Mouse (Mus musculus) CH12F3 (cell line): ENCODE results near the gene Dcst1.

Experiments
- in situ Hi-C: fragments of 300-500 bp; cut with MboI; formaldehyde crosslinking; loops from 2 replicates; pipeline ENCODE4 v1.14.3; 2020; ENCODE audit warnings: low sequenced_read_pairs

The Dcst1 gene

DNA sequence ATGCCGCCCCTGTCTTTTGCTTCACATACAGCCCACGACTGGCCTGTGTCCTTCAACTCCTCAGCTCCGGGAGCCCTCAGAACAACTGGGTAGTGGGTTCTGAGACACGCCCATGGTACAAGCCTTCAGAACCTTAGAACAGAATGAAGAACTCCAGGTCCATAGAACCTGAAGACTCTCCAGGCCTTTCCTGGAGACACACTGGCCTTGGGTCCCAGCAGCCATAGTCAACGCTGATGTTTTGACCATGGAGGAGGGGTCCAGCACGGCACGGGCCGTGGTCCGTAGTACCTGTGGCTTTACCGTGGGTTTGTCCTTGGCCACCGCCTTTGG, at the start of gene Dcst1:
TSS of gene Dcst1 (minus strand) at position 101 of the 333 bp plus-strand sequence.
- in situ Hi-C loops, result no loop called here

DNA sequence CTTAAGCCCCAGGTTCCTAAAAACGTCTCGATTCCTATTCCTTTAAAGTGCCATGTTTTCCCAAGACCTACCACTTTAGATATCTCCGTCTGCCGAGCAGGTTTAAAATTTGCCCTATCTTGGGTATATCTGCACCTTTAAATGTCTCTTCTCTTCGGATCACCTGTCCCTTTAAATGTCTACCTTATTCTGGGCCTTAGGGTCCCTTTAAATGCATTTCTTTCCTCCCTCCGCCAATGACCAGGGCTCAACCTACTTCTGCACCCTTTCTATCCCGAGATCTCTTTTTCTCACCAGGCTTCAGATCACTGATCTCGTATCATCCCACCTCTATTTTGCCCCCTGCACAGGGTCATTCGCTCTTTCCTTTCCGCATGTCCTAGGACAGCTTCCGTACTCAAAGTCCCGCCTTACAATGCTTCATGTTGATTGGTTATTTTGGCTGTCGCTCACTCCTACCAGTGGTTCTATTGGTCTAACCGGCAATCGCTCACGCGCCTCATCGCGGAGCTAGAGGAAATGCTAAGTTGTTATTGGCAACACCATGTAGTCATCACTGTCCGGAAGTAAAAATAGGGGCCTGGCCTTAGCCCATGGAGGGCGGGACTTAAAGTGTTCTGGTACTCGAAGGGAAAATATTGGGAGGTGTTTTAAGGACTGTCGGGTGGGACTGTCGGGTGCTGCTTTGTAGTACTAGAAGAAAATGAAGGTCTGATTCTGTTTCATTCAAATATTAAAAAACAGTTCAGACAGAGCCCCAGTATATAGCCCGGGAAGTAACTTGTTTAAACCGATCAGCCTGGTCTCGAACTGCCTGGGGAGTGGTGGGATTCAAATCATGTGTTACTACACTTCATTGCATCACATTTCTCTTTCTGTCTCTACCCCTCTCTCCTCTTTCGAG, 46.7 kb upstream of the Dcst1 start, which contains the start of gene Flad1:
TSS of gene Flad1 (minus strand) at position 381 of the 904 bp plus-strand sequence.
- in situ Hi-C loops, result no loop called here

DNA sequence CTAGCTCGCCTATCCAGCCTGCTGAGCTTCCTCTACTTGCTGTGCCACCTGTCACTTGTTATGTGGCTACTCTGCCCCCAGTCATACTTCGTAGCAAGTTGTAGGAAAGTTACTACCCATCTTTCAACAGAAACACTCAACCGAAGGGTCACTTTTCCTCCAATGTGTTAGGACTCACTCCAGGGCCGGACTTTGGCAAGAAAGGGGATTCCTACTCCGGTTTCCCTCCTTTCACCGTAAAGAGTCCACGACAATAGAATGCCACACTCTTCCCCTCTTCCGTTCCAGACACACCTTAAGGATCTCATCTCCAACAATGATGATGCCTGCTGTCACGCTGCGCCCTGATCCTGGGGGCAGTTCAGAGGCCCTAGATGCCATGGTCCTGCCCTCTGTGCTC, 45.8 kb upstream of the Dcst1 start:
- in situ Hi-C loops, result no loop called here

DNA sequence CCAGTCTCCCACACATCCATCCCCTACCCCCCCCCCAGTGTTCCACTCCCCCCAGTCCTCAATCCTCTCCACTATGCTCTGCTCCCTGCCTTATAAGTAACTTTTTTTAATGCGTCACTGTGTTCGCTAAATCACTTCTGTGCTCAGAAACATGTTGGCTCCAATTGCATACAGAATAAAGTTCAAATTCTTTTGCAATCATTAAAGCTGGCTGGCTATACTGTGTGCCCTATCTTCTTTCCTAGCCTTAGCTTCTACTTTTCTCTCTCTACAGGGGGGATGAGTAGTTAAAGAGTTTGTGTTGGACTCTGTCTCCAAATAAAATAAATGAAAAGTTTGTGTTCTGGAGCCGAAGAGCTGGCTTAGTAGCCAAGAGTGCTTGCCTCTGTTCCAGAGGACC, 44.6 kb upstream of the Dcst1 start:
- in situ Hi-C loops, result no loop called here

DNA sequence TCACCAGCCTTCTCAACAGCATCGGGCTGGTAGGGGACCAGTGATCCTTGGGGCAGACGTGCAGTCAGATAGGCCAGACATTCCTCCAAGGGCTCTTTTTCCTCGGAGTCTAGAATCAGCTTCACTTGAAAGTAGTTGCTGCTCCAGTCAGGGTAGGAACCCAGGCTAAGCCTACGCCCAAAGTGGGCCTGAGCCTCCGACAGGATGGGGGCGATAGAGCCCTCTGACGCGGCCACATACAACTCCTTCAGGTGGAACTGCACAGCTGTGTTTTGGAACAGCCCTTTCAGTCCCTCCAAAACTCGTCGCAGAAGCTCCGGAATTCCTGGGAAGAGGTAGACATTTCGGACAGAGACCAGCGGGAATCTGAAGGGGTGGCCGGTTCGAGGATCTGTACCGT, 43.4 kb upstream of the Dcst1 start:
- in situ Hi-C loops, result no loop called here

DNA sequence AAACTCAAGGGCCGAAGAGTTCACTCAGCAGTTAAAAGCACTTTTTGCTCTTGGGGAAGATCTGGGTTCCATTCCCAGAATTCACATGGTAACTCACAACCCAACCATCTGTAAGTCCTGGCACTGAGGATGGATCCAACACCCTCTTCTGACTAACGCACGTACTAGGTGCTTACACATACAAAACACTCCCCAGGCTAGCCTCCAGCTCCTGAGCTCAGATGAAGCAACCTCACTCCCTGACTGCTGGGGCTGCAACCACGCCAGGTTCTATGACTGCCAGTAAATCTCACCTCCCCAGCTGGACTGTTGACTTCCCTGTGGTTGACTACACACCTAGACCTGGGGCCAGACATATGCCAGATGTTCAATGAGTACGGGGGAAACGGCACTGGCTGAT, 41.8 kb upstream of the Dcst1 start:
- in situ Hi-C loops, result no loop called here

DNA sequence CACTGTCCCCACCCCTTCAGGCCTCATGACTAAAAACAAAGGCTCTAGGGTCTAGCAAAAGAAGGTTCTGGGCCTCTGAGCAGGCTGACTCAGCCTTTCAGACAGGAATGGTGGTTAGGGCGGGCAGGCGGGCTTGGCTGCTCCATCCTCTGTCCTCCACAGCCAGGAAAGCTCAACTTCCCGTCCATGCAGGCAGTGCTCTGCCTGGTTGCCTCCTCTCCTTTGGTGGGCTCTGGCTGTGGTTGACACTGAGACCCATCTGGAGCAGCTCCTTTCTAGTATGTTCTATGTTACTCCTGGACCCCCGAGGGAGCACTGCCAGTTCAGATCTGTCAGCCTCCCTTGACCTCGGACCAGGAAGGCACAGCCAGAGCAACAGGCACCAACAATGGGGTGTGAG, 37.6 kb upstream of the Dcst1 start, which contains the start of gene Lenep:
TSS of gene Lenep (minus strand) at position 101 of the 400 bp plus-strand sequence.
- in situ Hi-C loops, result no loop called here

DNA sequence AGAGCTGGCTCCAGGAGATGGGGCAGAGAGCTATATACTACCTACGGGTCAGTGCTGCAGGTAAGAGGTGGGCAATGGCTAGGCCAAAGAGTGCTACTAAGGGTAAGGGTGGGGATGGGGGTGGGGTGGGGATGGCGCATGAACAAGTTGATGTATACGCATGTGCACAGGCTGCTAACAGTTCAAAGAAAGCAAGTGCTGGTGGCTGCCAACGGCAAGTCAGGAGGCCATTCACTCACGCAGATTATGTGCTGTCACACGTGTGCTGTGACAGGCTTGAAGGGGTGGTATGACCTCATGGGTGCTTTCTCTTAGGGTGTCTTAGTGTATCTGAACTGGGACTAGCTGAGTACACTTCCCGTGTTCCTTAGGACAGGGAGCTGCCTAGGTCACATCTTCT, 36.3 kb upstream of the Dcst1 start:
- in situ Hi-C loops, result no loop called here

DNA sequence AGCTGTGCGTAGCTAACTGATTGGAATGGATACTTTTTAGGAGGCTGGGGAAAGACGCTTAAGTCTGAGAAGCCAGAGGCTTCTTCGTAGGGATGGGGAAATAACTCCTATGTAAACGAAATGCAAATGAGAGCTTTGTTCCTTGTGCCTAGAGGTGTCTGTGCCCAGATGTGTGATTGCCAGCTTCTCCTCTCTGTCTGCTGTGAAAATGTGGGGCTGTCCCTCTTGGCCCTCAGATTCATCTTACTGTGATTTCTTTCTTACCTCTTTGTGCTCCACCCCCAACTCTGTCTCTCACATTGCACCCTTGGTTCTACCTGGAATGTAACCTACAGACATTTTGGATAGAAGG, 31.6 kb upstream of the Dcst1 start:
- in situ Hi-C loops, result no loop called here

DNA sequence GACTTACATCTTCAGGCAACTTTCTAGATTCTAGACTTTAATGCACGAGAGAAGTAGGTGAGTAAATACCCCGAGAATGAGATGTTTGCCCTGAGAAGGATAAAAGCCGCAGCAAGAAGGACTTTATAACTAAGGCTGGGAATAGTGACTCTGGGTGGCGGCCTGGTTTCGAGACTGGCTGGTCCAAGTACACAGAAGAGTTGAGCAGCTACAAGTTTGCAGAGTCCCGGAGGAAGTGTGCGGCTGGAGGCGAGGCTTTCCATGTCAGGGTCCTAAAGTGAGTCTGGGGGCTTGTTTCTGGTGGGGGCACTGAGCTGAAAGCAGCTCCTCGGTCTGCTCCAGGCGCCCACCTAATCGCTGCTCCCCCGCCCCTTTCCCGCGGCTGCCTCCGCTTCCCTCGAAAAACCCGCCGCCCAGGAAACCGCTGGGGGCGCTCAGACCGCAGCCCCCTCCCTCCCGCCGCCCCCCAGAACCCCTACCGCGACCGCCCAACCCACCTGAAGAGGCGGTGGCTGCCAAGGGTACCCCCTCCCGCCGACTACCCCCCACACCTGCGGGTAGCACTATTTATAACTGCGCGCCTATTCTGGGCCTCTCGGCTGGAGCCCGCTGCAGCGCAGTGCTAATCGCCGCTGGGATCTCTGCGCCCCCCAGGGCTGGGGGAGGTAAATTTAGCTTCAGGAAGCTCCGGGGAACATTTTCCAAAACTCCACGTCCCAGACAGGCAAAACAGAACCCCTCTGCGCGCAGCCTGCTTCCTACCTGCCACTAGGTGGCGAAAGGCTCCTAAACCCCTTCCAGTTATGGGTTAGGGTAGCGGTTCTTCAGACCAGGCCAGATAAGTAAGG, 31.0 kb upstream of the Dcst1 start:
- in situ Hi-C loops, result no loop called here

DNA sequence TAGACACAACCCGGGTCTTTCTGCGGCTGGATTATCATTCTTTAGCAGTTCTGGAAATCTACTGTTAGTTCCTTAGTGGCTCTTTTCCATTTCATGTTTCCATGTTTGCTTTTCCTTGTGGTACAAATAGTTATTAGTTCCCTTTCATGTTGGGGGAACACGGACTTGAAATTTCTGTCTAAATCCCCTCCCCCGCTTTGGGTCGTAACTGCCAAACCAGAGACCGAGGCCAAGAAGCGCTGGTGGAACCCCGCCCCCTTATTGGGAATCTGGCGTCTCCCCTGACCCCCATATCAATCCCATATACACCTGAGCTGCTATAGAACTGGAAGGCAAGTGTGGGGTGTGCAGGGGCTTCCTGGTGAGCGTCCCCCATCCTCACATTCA, 30.4 kb upstream of the Dcst1 start:
- in situ Hi-C loops, result no loop called here

DNA sequence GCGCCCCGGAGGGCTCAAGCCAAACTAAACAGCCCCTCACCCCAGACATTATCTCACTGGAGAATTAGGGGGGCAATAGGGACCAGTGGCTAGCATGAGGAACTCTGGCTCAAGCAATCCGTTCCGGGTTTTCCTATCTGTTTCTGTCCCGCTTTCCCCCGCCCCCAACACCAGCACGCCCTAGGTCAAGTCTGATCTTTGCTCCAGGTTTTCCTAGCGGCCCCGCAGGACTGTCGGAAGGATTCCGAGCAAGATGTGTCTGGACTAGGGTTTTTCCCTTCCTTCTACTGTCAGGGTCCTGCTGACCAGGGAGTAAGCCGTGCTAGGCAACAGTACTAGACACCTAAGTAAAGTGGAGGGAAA, 29.8 kb upstream of the Dcst1 start:
- in situ Hi-C loops, result no loop called here

DNA sequence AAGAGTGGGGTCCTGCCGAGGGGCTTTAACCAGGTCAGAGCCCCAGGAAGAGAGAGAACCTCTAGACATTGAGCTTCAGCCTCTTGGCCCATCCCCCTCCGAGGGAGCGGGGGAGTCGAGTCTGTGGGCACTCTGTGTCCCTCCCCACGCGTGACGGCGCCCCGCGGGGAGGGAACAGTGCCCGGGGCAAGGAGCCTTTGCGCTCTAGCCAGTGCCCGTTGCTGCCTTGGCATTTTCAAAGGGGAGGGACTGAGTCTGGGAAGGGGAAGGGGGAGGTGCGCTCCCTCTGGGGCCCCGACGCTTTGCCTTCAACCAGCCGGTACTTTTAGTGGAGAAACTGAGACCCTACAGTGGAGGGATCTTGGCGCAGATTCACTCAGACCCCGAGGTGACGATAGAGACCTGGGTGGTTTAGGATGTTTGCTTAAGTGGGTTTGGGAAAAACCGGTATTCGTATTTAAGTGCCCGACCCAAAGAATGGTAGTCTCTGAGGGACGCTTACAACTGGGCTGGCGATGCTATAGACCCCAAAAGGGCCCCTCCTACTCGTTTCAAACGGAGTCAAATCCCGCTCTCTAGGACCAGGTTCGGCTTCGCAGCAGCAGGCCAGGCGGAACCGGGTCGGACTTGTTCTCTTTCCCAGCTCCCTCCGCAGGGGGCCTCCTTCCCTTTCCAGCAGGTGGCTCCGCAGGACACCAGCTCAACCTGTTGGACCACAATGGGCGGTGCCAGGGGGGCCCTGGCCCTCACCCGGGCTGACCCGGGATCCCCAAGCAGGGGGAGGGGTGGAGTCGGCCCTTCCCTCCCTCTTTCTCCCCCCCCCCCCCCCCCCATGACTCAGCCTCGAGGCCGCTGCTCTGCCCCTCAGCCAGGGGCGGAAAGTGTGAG, 29.2 kb upstream of the Dcst1 start, which contains the start of gene Zbtb7b:
TSS of gene Zbtb7b (minus strand) at position 771 of the 888 bp plus-strand sequence.
- in situ Hi-C loops, result no loop called here

DNA sequence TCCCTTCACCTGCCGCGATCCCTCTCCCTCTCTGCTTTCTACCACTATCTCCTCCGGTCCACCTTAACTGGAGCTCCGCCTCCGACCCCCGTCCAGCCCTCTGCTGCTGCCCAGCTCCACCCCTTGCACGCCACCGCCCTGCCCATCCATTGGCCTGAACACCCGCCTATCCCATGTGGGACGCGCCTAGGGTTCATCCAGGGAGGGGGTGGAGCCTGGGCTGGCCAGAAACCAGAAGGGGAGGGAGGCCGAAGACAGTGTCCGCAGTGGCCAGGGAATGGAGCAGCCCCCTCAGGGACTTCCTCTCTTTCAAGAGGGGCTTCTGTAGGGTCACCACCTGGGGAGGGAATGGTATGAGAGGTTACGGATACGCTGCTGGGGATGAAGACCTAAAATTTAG, 28.6 kb upstream of the Dcst1 start:
- in situ Hi-C loops, result no loop called here

DNA sequence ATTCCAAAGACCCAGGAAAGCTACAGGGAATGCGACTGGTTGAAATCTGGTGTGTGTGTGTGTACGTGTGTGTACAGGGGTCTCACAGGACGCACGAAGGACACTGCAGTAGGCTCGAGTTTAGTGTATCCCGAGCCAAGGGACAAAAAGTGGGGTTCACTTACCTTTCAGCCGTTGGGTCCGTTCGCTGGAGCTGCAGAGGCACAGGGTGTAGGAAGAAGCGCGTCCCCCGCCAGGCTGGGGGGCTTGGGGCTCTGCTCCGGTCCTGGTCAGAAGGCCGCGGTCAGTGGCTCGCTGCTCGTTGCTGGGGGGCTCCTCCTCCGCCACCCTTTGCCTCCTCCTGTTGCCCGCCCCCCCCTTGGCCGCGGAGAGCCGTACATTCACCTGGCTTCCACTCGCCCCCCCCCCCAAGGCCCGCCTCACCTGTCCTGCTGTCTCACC, 27.8 kb upstream of the Dcst1 start:
- in situ Hi-C loops, result no loop called here

DNA sequence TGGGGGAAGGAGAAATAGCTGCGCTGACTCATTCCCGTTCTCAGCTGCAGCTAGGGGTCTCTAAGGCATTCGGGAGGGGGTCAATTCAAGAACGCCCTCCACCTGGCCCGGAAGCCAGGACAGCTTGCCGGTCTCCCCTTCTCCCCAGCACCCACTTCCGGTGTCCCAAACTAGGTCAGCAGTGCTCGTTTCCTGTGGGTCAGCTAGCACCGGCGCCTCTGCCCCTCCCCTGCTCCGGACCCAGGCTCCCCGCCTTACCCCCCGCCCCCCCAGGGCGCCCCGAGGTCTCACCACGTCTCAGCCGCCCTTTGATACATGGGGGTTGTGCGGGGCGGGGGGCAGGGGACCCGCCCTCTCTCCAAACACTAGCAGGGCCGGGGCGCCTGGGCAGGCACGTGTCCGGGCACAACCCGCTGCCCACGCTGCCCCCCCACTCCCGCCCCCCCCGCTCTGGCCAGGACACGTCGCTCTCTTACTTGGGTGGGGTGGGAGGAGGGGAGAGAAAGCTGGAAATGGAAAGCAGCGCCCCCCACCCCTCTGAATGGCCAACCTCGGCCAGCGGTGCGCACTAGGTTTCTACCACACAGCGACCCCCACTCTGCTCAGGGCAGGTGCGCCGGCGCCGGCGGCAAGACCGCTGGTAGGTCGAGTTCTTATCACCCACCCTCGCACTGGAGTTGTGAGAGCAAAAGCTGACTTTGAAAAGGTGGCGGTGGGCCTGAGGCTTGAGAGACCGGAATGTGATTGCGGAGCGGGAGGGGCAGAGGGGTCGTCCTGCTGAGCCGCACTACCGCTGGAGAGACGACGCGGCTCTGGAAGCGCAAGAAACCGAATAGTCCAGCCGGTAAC, 26.8 kb upstream of the Dcst1 start:
- in situ Hi-C loops, result no loop called here

DNA sequence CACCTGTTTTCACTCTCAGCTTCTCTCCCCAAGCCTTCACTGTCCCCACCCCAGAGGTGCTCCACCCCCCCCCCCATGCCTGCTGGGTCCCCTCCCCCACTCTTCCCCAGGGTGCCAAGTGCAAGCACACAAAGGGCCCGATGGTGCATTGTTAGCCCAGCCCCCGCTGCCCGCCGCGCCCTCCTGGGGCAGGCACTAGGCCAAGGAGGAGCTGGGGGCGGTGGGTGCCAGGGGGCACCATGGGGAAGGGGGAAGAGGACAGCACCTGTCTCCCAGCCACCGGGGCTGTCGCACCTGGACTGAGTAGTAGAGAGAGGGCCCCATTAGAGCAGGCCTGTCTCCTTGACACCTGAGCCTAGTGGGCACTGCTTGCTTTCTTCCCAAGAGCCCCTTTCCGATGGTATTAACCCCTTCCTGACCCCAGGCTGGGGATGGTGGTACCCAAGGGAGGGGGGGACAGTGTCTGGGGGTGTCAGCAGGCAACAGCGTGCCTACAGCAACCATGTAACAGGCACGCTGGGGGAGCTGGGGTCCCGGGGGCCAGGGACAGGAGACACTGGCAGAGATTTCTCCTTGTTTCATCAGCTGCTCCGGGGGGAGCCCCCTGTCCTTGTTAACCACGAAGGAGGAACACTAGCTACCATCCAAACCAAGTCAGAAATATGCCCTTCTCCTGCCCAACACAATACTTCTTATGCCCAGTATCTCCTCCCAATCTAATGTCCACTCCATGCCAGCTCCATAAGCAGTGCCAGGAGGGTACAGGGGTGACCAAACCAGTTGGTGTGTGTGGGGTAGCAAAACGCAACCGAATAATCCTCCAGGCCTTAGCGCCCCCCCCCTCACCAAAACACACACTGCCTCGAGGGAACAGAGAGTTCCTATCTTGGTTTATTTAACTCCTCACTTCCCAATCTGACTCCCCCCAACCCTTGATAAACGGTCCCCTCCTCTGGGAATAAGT, 25.9 kb upstream of the Dcst1 start:
- in situ Hi-C loops, result no loop called here

DNA sequence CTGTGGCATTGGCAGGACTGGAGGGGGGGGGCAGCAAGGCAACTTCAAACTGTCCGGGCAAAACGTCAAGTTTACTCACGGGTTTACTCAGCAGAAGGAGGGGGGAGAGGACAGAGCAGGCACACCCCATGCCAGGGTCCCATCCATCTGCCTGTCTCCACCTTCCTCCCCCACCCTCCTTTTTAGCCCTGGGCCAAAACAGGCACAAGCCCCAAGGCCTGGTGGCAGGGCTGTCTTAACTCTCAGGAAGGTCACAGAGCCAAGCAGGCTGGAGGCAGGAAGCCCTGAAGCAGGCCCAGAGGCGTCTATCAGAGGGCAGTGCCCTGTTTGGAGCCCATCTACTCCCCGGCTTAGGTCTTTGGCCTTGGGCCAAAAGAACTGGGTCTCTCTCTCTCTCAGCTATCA, 25.1 kb upstream of the Dcst1 start:
- in situ Hi-C loops, result no loop called here
